15 mouse cellular contexts compared by ENCODE assay signal in the genomic region with DNA sequence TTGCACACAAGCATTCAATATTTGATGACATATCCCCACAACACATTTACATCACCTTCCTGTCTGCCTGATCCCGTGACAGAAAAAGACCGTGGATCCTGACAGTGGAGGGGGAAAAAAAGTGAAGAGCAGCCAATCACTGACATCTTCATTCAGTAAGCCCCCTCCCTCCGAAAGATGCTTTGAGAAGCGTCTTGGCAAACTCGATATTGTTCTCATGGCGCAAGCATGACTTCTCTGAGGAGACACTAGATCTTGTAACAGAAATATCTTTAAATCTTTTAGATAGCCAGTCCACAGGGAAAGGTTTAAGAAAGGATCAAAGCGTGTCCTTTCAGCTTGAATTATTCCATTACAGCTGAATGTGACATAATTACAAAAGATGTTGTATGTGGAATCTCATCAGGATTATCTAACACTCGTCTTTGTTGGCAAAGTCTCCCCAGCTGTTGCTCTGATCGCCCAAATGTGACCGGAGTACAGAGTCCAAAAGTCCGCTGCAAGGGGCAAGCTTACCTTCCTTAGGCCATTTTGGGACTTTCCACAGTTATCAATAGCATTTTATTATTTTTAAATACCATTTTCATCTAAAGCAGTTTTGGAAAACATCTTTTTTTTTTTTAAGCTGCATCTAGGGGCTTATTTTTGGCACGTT.
DNase-seq lines count a peak whose midpoint lies in the region; ATAC-seq and TF ChIP-seq lines count a peak whose summit lies in the region.
"Had no signal": no experiment of that assay in that cellular context is flagged by ENCODE, and none has a peak within 500 bp of the region (broad histone marks: within the 10 kb centered on the region; RNA-seq: fewer than 3 reads in every experiment).

No protein-coding gene starts in this region.

- TF ChIP-seq POLR2A in liver, adult 2 months (IDR thresholded peaks at IDR 0.05; ENCODE audit: extremely low read depth, insufficient read depth, low read length), result no peak

- TF ChIP-seq CTCF in liver, adult 2 months (IDR thresholded peaks at IDR 0.05; ENCODE audit: low read depth, low read length), result no peak

- H3K9me3 ChIP-seq in hindbrain, embryonic 15.5 days, result no peaks in the 10 kb centered on the region
- H3K9me3 ChIP-seq in hindbrain, embryonic 11.5 days (ENCODE audit: control insufficient read depth, low read length), result no peaks in the 10 kb centered on the region
- H3K9me3 ChIP-seq in liver, embryonic 11.5 days (ENCODE audit: control insufficient read depth, low read length), result no peaks in the 10 kb centered on the region
- H3K9me3 ChIP-seq in midbrain, embryonic 13.5 days, result 0 out of 2 replicates have a peak, but pooled peaks cover 2% of the 10 kb centered on the region
- no peaks in the 10 kb centered on the region for H3K9me3 ChIP-seq in neural tube, embryonic 15.5 days (replicated peaks)

- DNase-seq in hindbrain, embryonic 11.5 days (ENCODE audit: low spot score), result no peak
- peak; percentile 10 for DNase-seq in liver, adult 2 months (ENCODE audit: extremely low read depth, low read depth, low spot score)
- no peak for DNase-seq in liver, embryonic 11.5 days (ENCODE audit: low spot score)
- DNase-seq in left cerebral cortex, postnatal 36 days (ENCODE audit: low spot score in 2 of 2), result no peak
- DNase-seq: adrenal gland, postnatal 36 days; cerebellum, adult 9-10 months; gastrocnemius, postnatal 14 days; layer of hippocampus, adult 9-11 months; liver, postnatal 0 days; lung, postnatal 36 days; thymus, postnatal 36 days had no signal

- H3K27ac ChIP-seq in hindbrain, embryonic 15.5 days (replicated peaks), result no peak overlapping the region
- H3K27ac ChIP-seq in hindbrain, embryonic 11.5 days (ENCODE audit: low read depth, low read length), result no peak overlapping the region
- no peak overlapping the region for H3K27ac ChIP-seq in liver, adult 2 months (replicated peaks; ENCODE audit: insufficient read depth, low read depth, low read length)
- H3K27ac ChIP-seq in liver, embryonic 11.5 days (ENCODE audit: low read depth, low read length), result no peak overlapping the region
- no peak overlapping the region for H3K27ac ChIP-seq in midbrain, embryonic 13.5 days
- no peak overlapping the region for H3K27ac ChIP-seq in neural tube, embryonic 15.5 days (replicated peaks)
- H3K27ac ChIP-seq: stomach, postnatal 0 days had no signal

- H3K4me1 ChIP-seq in hindbrain, embryonic 15.5 days (replicated peaks), result no peaks in the 10 kb centered on the region
- no peaks in the 10 kb centered on the region for H3K4me1 ChIP-seq in hindbrain, embryonic 11.5 days (replicated peaks; ENCODE audit: control insufficient read depth, insufficient read depth, low read length)
- H3K4me1 ChIP-seq in liver, adult 2 months (ENCODE audit: control insufficient read depth, insufficient read depth, low read length), result no peaks in the 10 kb centered on the region
- no peaks in the 10 kb centered on the region for H3K4me1 ChIP-seq in liver, embryonic 11.5 days (replicated peaks; ENCODE audit: control insufficient read depth, insufficient read depth, low read length)
- peaks cover 14% of the 10 kb centered on the region for H3K4me1 ChIP-seq in midbrain, embryonic 13.5 days (replicated peaks)
- H3K4me1 ChIP-seq in neural tube, embryonic 15.5 days, result no peaks in the 10 kb centered on the region

- H3K79me2 ChIP-seq in liver, adult 2 months (ENCODE audit: control insufficient read depth, insufficient read depth, low read length), result no peaks in the 10 kb centered on the region

- H3K4me3 ChIP-seq in hindbrain, embryonic 15.5 days, result no peak overlapping the region
- no peak overlapping the region for H3K4me3 ChIP-seq in hindbrain, embryonic 11.5 days (ENCODE audit: low read depth, low read length)
- H3K4me3 ChIP-seq in liver, adult 2 months (ENCODE audit: insufficient read depth, low read depth, low read length), result no peak overlapping the region
- no peak overlapping the region for H3K4me3 ChIP-seq in liver, embryonic 11.5 days (ENCODE audit: low read depth, low read length)
- no peak overlapping the region; the same call in 1 of the 2 replicates for H3K4me3 ChIP-seq in midbrain, embryonic 13.5 days (replicated peaks)
- H3K4me3 ChIP-seq in neural tube, embryonic 15.5 days (replicated peaks), result no peak overlapping the region

- no peaks in the 10 kb centered on the region for H3K27me3 ChIP-seq in hindbrain, embryonic 15.5 days
- no peaks in the 10 kb centered on the region for H3K27me3 ChIP-seq in hindbrain, embryonic 11.5 days (ENCODE audit: control insufficient read depth, insufficient read depth, low read length)
- no peaks in the 10 kb centered on the region for H3K27me3 ChIP-seq in liver, adult 2 months (ENCODE audit: control insufficient read depth, insufficient read depth, low read length)
- H3K27me3 ChIP-seq in liver, embryonic 11.5 days (replicated peaks; ENCODE audit: control insufficient read depth, insufficient read depth, low read length), result no peaks in the 10 kb centered on the region
- peaks cover 26% of the 10 kb centered on the region for H3K27me3 ChIP-seq in midbrain, embryonic 13.5 days
- H3K27me3 ChIP-seq in neural tube, embryonic 15.5 days (replicated peaks), result no peaks in the 10 kb centered on the region

- H3K4me2 ChIP-seq in hindbrain, embryonic 15.5 days, result peak overlapping the region; percentile 6; the same call in 1 of the 2 replicates
- no peak overlapping the region for H3K4me2 ChIP-seq in hindbrain, embryonic 11.5 days (replicated peaks; ENCODE audit: low read depth, low read length)
- H3K4me2 ChIP-seq in liver, embryonic 11.5 days, result no peak overlapping the region
- peak overlapping the region; percentile 43 for H3K4me2 ChIP-seq in midbrain, embryonic 13.5 days (replicated peaks)
- H3K4me2 ChIP-seq in neural tube, embryonic 15.5 days, result peak overlapping the region; percentile 36

- H3K9ac ChIP-seq in hindbrain, embryonic 15.5 days, result no peak overlapping the region
- no peak overlapping the region for H3K9ac ChIP-seq in hindbrain, embryonic 11.5 days (ENCODE audit: low read depth, low read length)
- H3K9ac ChIP-seq in liver, adult 2 months (ENCODE audit: low read depth, low read length), result no peak overlapping the region
- H3K9ac ChIP-seq in liver, embryonic 11.5 days (ENCODE audit: low read depth, low read length), result no peak overlapping the region
- no peak overlapping the region for H3K9ac ChIP-seq in midbrain, embryonic 13.5 days (replicated peaks)
- H3K9ac ChIP-seq in neural tube, embryonic 15.5 days (replicated peaks), result no peak overlapping the region; the same call in 1 of the 2 replicates
- H3K9ac ChIP-seq: liver, postnatal 0 days had no signal

- WGBS in hindbrain, embryonic 15.5 days, result 61% methylated on average over 12 of the region's 12 CpGs
- 80% methylated on average over 12 of the region's 12 CpGs for WGBS in hindbrain, embryonic 11.5 days
- 78% methylated on average over 12 of the region's 12 CpGs for WGBS in liver, adult 2 months
- 81% methylated on average over 12 of the region's 12 CpGs for WGBS in liver, embryonic 11.5 days
- 23% methylated on average over 12 of the region's 12 CpGs for WGBS in midbrain, embryonic 13.5 days
- 57% methylated on average over 12 of the region's 12 CpGs for WGBS in neural tube, embryonic 15.5 days

- intact Hi-C loops in left cerebral cortex, postnatal 36 days (cut with DNase I), result no loop called here

- no peak for ATAC-seq in hindbrain, embryonic 15.5 days (ENCODE audit: low FRiP score, low read depth)
- ATAC-seq in hindbrain, embryonic 11.5 days (ENCODE audit: low FRiP score), result no peak
- ATAC-seq in liver, embryonic 11.5 days (replicated peaks; ENCODE audit: low FRiP score), result no peak
- ATAC-seq in midbrain, embryonic 13.5 days, result peak; percentile 53
- ATAC-seq in neural tube, embryonic 15.5 days (ENCODE audit: low FRiP score), result no peak
- ATAC-seq: liver, postnatal 0 days had no signal

- no peaks in the 10 kb centered on the region for H3K36me3 ChIP-seq in hindbrain, embryonic 15.5 days
- H3K36me3 ChIP-seq in hindbrain, embryonic 11.5 days (ENCODE audit: control insufficient read depth, insufficient read depth, low read length), result no peaks in the 10 kb centered on the region
- H3K36me3 ChIP-seq in liver, adult 2 months (ENCODE audit: control insufficient read depth, insufficient read depth, low read length), result no peaks in the 10 kb centered on the region
- H3K36me3 ChIP-seq in liver, embryonic 11.5 days (ENCODE audit: control insufficient read depth, insufficient read depth, low read length), result no peaks in the 10 kb centered on the region
- no peaks in the 10 kb centered on the region for H3K36me3 ChIP-seq in midbrain, embryonic 13.5 days
- H3K36me3 ChIP-seq in neural tube, embryonic 15.5 days, result no peaks in the 10 kb centered on the region

Comparison
In these comparisons a context has a peak if more than half of its experiments do, and no peak if none do; other contexts are left out.
1. H3K4me2 ChIP-seq: peak in hindbrain, embryonic 15.5 days (single experiment), midbrain, embryonic 13.5 days (single experiment) and neural tube, embryonic 15.5 days (single experiment); none in hindbrain, embryonic 11.5 days (single experiment) and liver, embryonic 11.5 days (single experiment).